Mouse (Mus musculus) hindbrain, postnatal 0 days (tissue): Measurements from ENCODE around the gene Glce. TPM values are rescaled to one million over a fixed set of nuclear protein-coding genes. Genes with fewer than 3 reads are reported as not detected.

Experiments used
- ATAC-seq: fragments of 200-750 bp; cut with Nextera tagmentation; 2 replicates; pipeline ENCODE4 v1.8.0; 2017; ENCODE audit warnings: mild to moderate bottlenecking, moderate TSS enrichment, moderate library complexity
- DNase-seq: peaks from one replicate; pipeline ENCODE4 v3.0.0-alpha.2; 2015; ENCODE audit warnings: low spot score
- H3K27ac ChIP-seq: fragments of 300-500 bp; sonication (generic); 2 replicates; pipeline ENCODE4 v1.5.1; 2014; ENCODE audit warnings: mild to moderate bottlenecking
- H3K27me3 ChIP-seq: fragments of 300-500 bp; sonication (generic); 2 replicates; pipeline ENCODE4 v1.6.1; 2014; ENCODE audit warnings: low read length, mixed read lengths; ENCODE audit not compliant: insufficient read depth
- H3K36me3 ChIP-seq: fragments of 300-500 bp; sonication (generic); 2 replicates; pipeline ENCODE4 v1.6.1; 2014; ENCODE audit warnings: low read length, mixed read lengths; ENCODE audit not compliant: insufficient read depth
- H3K4me1 ChIP-seq: fragments of 300-500 bp; sonication (generic); 2 replicates; pipeline ENCODE4 v1.6.1; 2014; ENCODE audit warnings: antibody characterized with exemption, low read length, mixed read lengths; ENCODE audit not compliant: insufficient read depth
- H3K4me2 ChIP-seq: fragments of 300-500 bp; sonication (generic); 2 replicates; pipeline ENCODE4 v1.6.1; 2014; ENCODE audit warnings: low read depth, mild to moderate bottlenecking, low read length, moderate library complexity, mixed read lengths
- H3K4me3 ChIP-seq: fragments of 300-500 bp; sonication (generic); 2 replicates; pipeline ENCODE4 v1.5.1; 2014; ENCODE audit warnings: low read length
- H3K9ac ChIP-seq: fragments of 300-500 bp; sonication (generic); replicated peaks from 2 replicates; pipeline ENCODE4 v1.6.1; 2014; ENCODE audit warnings: mild to moderate bottlenecking, low read length, moderate library complexity, mixed read lengths
- H3K9me3 ChIP-seq: fragments of 300-500 bp; sonication (generic); 2 replicates; pipeline ENCODE4 v1.6.1; 2016; ENCODE audit warnings: low read length, mixed read lengths
- CTCF ChIP-seq: IDR thresholded peaks from 2 replicates; pipeline ENCODE4 v1.5.1; 2016; ENCODE audit warnings: antibody characterized with exemption, control low read depth, low read depth
- WGBS: fragments of 180-500 bp; shearing (Covaris S2); extraction: QIAGEN DNeasy Blood & Tissue Kit; methylation state at CpG from one replicate; pipeline ENCODE4 v1.1.7; 2014; 5-methylcytosine and 5-hydroxymethylcytosine counted together
- polyA plus RNA-seq: library from polyadenylated mRNA; unstranded; fragments of >200 nt; fragmentation: Nextera tagmentation; extraction: Ambion mirVana; gene quantifications from 2 replicates; pipeline ENCODE4 v1.2.1, GENCODE M21; 2015
- total RNA-seq: library from RNA; depleted of rRNA; stranded (reverse); fragments of >200 nt; gene quantifications from 2 replicates; pipeline ENCODE4 v1.2.3, GENCODE M21; 2014

Glce gene
- total and polyA plus RNA-seq, 2 experiments from 2014 or later = 21.0 to 42.1 TPM

GRCm38 (mm10) chr9:62096603-62097002 lies 25.9 kb downstream of the Glce start:
- Histone ChIP-seq H3K36me3 (no peaks in the 10 kb centered on the region), H3K27me3 (no peaks in the 10 kb centered on the region), H3K27ac (no peak overlapping the region), H3K4me1 (no peaks in the 10 kb centered on the region), H3K4me3 (no peak overlapping the region), H3K9ac (no peak overlapping the region), H3K4me2 (no peak overlapping the region), H3K9me3 (no peaks in the 10 kb centered on the region)
- TF ChIP-seq CTCF = no peak
- WGBS = 83% methylated on average over 1 of the region's 1 CpGs
- ATAC-seq (no peak), DNase-seq (no peak)

GRCm38 (mm10) chr9:62091604-62092003 lies 30.9 kb downstream of the Glce start:
- H3K27me3 ChIP-seq = no peaks in the 10 kb centered on the region
- WGBS = 83% methylated on average over 5 of the region's 5 CpGs
- no peak for DNase-seq

GRCm38 (mm10) chr9:62085548-62085947 lies 36.9 kb downstream of the Glce start:
- no peaks in the 10 kb centered on the region for H3K36me3 ChIP-seq
- no peaks in the 10 kb centered on the region for H3K9me3 ChIP-seq
- H3K4me1 ChIP-seq = no peaks in the 10 kb centered on the region
- ATAC-seq = no peak
- no peak overlapping the region for H3K9ac ChIP-seq
- H3K27ac ChIP-seq = no peak overlapping the region
- 97% methylated on average over 2 of the region's 2 CpGs for WGBS
- DNase-seq = no peak
- no peak for TF ChIP-seq CTCF
- no peak overlapping the region for H3K4me2 ChIP-seq
- H3K27me3 ChIP-seq = no peaks in the 10 kb centered on the region
- no peak overlapping the region for H3K4me3 ChIP-seq

More at GRCm38 (mm10) chr9:62091604-62092003, 30.9 kb downstream of the Glce start:
- Histone ChIP-seq H3K4me1 (no peaks in the 10 kb centered on the region), H3K9ac (no peak overlapping the region), H3K9me3 (no peaks in the 10 kb centered on the region), H3K36me3 (no peaks in the 10 kb centered on the region), H3K4me3 (no peak overlapping the region), H3K4me2 (no peak overlapping the region), H3K27ac (no peak overlapping the region)
- no peak for TF ChIP-seq CTCF
- no peak for ATAC-seq

GRCm38 (mm10) chr9:62084896-62085295 lies 37.6 kb downstream of the Glce start:
- Histone ChIP-seq H3K36me3 (no peaks in the 10 kb centered on the region), H3K4me1 (no peaks in the 10 kb centered on the region), H3K27me3 (no peaks in the 10 kb centered on the region), H3K4me3 (no peak overlapping the region), H3K27ac (no peak overlapping the region), H3K9ac (no peak overlapping the region), H3K4me2 (no peak overlapping the region), H3K9me3 (no peaks in the 10 kb centered on the region)
- WGBS = 98% methylated on average over 4 of the region's 4 CpGs
- ATAC-seq (no peak), DNase-seq (no peak)
- no peak for TF ChIP-seq CTCF

- DNase-seq (no peak), ATAC-seq (no peak)
- Histone ChIP-seq H3K9me3 (no peaks in the 10 kb centered on the region), H3K27me3 (no peaks in the 10 kb centered on the region), H3K36me3 (no peaks in the 10 kb centered on the region), H3K4me2 (no peak overlapping the region), H3K4me3 (no peak overlapping the region), H3K4me1 (no peaks in the 10 kb centered on the region), H3K9ac (no peak overlapping the region), H3K27ac (no peak overlapping the region)
- TF ChIP-seq CTCF = no peak
- 69% methylated on average over 2 of the region's 2 CpGs for WGBS
These were observed 39.5 kb downstream of the Glce start for GRCm38 (mm10) chr9:62082986-62083385.

- Histone ChIP-seq H3K4me3 (no peak overlapping the region), H3K9ac (no peak overlapping the region), H3K27ac (no peak overlapping the region), H3K4me2 (no peak overlapping the region), H3K36me3 (no peaks in the 10 kb centered on the region), H3K4me1 (no peaks in the 10 kb centered on the region), H3K9me3 (no peaks in the 10 kb centered on the region), H3K27me3 (no peaks in the 10 kb centered on the region)
- WGBS = 61% methylated on average over 3 of the region's 3 CpGs
- no peak for DNase-seq
- no peak for TF ChIP-seq CTCF
- ATAC-seq = no peak
These were observed 40.9 kb downstream of the Glce start for GRCm38 (mm10) chr9:62081542-62081941.

- H3K27ac ChIP-seq = no peak overlapping the region
- no peak for DNase-seq
- H3K4me1 ChIP-seq = no peaks in the 10 kb centered on the region
- H3K4me3 ChIP-seq = no peak overlapping the region
- no peak overlapping the region for H3K9ac ChIP-seq
- no peak for TF ChIP-seq CTCF
- H3K4me2 ChIP-seq = no peak overlapping the region
- H3K27me3 ChIP-seq = no peaks in the 10 kb centered on the region
- no peaks in the 10 kb centered on the region for H3K9me3 ChIP-seq
- ATAC-seq = no peak
- no peaks in the 10 kb centered on the region for H3K36me3 ChIP-seq
These were observed 42.3 kb downstream of the Glce start for GRCm38 (mm10) chr9:62080028-62080760.
